Mouse (Mus musculus) heart, embryonic 11.5 days (tissue): ENCODE results near the gene Phpt1. TPM values are rescaled to one million over a fixed set of nuclear protein-coding genes. Genes with fewer than 3 reads are reported as not detected.
A peak's percentile ranks its signal among the peaks of the same experiment; 100 is the strongest.

Experiments used
- ATAC-seq: fragments of 200-750 bp; cut with Nextera tagmentation; replicated peaks from 2 replicates; pipeline ENCODE4 v1.8.0; 2017; ENCODE audit warnings: moderate library complexity; ENCODE audit not compliant: insufficient number of reproducible peaks, low FRiP score, low TSS enrichment
- H3K27ac ChIP-seq: fragments of 300-500 bp; sonication (generic); 2 replicates; pipeline ENCODE4 v1.5.1; 2014; ENCODE audit warnings: mild to moderate bottlenecking, low read depth, low read length
- H3K27me3 ChIP-seq: fragments of 300-500 bp; sonication (generic); 2 replicates; pipeline ENCODE4 v1.6.1; 2014; ENCODE audit warnings: mild to moderate bottlenecking, low read length, mixed read lengths; ENCODE audit not compliant: control insufficient read depth, insufficient read depth
- H3K36me3 ChIP-seq: fragments of 300-500 bp; sonication (generic); 2 replicates; pipeline ENCODE4 v1.6.1; 2014; ENCODE audit warnings: mild to moderate bottlenecking, low read length, moderate library complexity, mixed read lengths; ENCODE audit not compliant: control insufficient read depth, insufficient read depth
- H3K4me1 ChIP-seq: fragments of 300-500 bp; sonication (generic); 2 replicates; pipeline ENCODE4 v1.6.1; 2014; ENCODE audit warnings: low read length; ENCODE audit not compliant: control insufficient read depth, insufficient read depth
- H3K4me2 ChIP-seq: fragments of 300-500 bp; sonication (generic); 2 replicates; pipeline ENCODE4 v1.6.1; 2014; ENCODE audit warnings: mild to moderate bottlenecking, moderate library complexity
- H3K4me3 ChIP-seq: fragments of 300-500 bp; sonication (generic); 2 replicates; pipeline ENCODE4 v1.5.1; 2014; ENCODE audit warnings: low read depth, low read length
- H3K9ac ChIP-seq: fragments of 300-500 bp; sonication (generic); 2 replicates; pipeline ENCODE4 v1.6.1; 2014; ENCODE audit warnings: mild to moderate bottlenecking, low read depth, low read length, moderate library complexity
- H3K9me3 ChIP-seq: fragments of 300-500 bp; sonication (generic); replicated peaks from 2 replicates; pipeline ENCODE4 v1.6.1; 2016; ENCODE audit warnings: low read length; ENCODE audit not compliant: control insufficient read depth
- WGBS: fragments of 180-500 bp; shearing (Covaris S2); extraction: QIAGEN DNeasy Blood & Tissue Kit; methylation state at CpG from one replicate; pipeline ENCODE4 v1.1.7; 2014; ENCODE audit not compliant: insufficient replicate concordance; 5-methylcytosine and 5-hydroxymethylcytosine counted together
- polyA plus RNA-seq: library from polyadenylated mRNA; unstranded; fragments of >200 nt; fragmentation: Nextera tagmentation; extraction: Ambion mirVana; gene quantifications from 2 replicates; pipeline ENCODE4 v1.2.1, GENCODE M21; 2014

Gene Phpt1
- polyA plus RNA-seq = 167 and 172 TPM in 2 replicates

GRCm38 (mm10) chr2:25574579-25575431, at the start of gene Phpt1, which contains the start of gene Mamdc4:
TSS of gene Phpt1 (minus strand) at chr2:25575224.
TSS of gene Mamdc4 (minus strand) at chr2:25574845.
- H3K9me3 ChIP-seq = no peaks in the 10 kb centered on the region
- peak within 1 kb of the TSS; percentile 74 for H3K9ac ChIP-seq
- peak within 1 kb of the TSS; percentile 60 for H3K4me3 ChIP-seq
- peak within 1 kb of the TSS; percentile 82 for H3K27ac ChIP-seq
- WGBS = under 1% methylated on average over 41 of the region's 45 CpGs
- peaks cover 41% of the 10 kb centered on the region for H3K27me3 ChIP-seq
- ATAC-seq = peak; percentile 93
- peaks cover 45% of the 10 kb centered on the region for H3K4me1 ChIP-seq
- H3K4me2 ChIP-seq = peak within 1 kb of the TSS; percentile 83
- 0 out of 2 replicates have a peak, but pooled peaks cover under 1% of the 10 kb centered on the region for H3K36me3 ChIP-seq

GRCm38 (mm10) chr2:25621229-25622200, 46.5 kb upstream of the Phpt1 start, which contains the start of gene Tmem141:
TSS of gene Tmem141 (minus strand) at chr2:25622005.
- Histone ChIP-seq H3K4me2 (peak within 1 kb of the TSS; percentile 88), H3K36me3 (no peaks in the 10 kb centered on the region), H3K27me3 (peaks cover 28% of the 10 kb centered on the region), H3K9ac (peak within 1 kb of the TSS; percentile 76), H3K4me3 (peak within 1 kb of the TSS; percentile 50), H3K9me3 (no peaks in the 10 kb centered on the region), H3K4me1 (peaks cover 3% of the 10 kb centered on the region), H3K27ac (no peak within 1 kb of the TSS)
- 7% methylated on average over 34 of the region's 34 CpGs for WGBS
- ATAC-seq = peak; percentile 84

GRCm38 (mm10) chr2:25620852-25621228, 45.8 kb upstream of the Phpt1 start:
- no peaks in the 10 kb centered on the region for H3K9me3 ChIP-seq
- H3K27ac ChIP-seq = no peak overlapping the region
- no peak overlapping the region for H3K4me2 ChIP-seq
- H3K27me3 ChIP-seq = peaks cover 34% of the 10 kb centered on the region
- no peak overlapping the region for H3K4me3 ChIP-seq
- no peak for ATAC-seq
- H3K9ac ChIP-seq = no peak overlapping the region
- H3K4me1 ChIP-seq = peaks cover 7% of the 10 kb centered on the region
- WGBS = 86% methylated on average over 4 of the region's 4 CpGs
- no peaks in the 10 kb centered on the region for H3K36me3 ChIP-seq

GRCm38 (mm10) chr2:25620386-25620785, 45.4 kb upstream of the Phpt1 start:
- no peak overlapping the region for H3K4me3 ChIP-seq
- peaks cover 7% of the 10 kb centered on the region for H3K4me1 ChIP-seq
- no peaks in the 10 kb centered on the region for H3K9me3 ChIP-seq
- H3K36me3 ChIP-seq = no peaks in the 10 kb centered on the region
- ATAC-seq = no peak
- H3K4me2 ChIP-seq = no peak overlapping the region
- peaks cover 39% of the 10 kb centered on the region for H3K27me3 ChIP-seq
- WGBS = 81% methylated on average over 6 of the region's 6 CpGs
- no peak overlapping the region for H3K27ac ChIP-seq
- no peak overlapping the region for H3K9ac ChIP-seq

- no peak for ATAC-seq
- Histone ChIP-seq H3K9me3 (no peaks in the 10 kb centered on the region), H3K36me3 (no peaks in the 10 kb centered on the region), H3K4me2 (peak within 1 kb of the TSS; percentile 6; the same call in 1 of the 2 replicates), H3K27me3 (peaks cover 63% of the 10 kb centered on the region), H3K4me1 (peaks cover 7% of the 10 kb centered on the region), H3K27ac (no peak within 1 kb of the TSS), H3K9ac (no peak within 1 kb of the TSS), H3K4me3 (0 out of 2 replicates have a peak within 1 kb of the TSS, but pooled peaks have one; percentile 17)
- WGBS = 67% methylated on average over 3 of the region's 3 CpGs
Observed at GRCm38 (mm10) chr2:25617578-25617977, 42.6 kb upstream of the Phpt1 start, which contains the start of gene Ccdc183. TSS of gene Ccdc183 (minus strand) at chr2:25617678.

GRCm38 (mm10) chr2:25616398-25616797, 41.4 kb upstream of the Phpt1 start:
- Histone ChIP-seq H3K4me2 (peak overlapping the region; percentile 6; the same call in 1 of the 2 replicates), H3K27me3 (peaks cover 66% of the 10 kb centered on the region)

GRCm38 (mm10) chr2:25608671-25609070, 33.6 kb upstream of the Phpt1 start:
- Histone ChIP-seq H3K27ac (no peak overlapping the region), H3K27me3 (peaks cover 19% of the 10 kb centered on the region), H3K36me3 (no peaks in the 10 kb centered on the region), H3K9me3 (no peaks in the 10 kb centered on the region), H3K4me1 (peaks cover 10% of the 10 kb centered on the region; the same call in 1 of the 2 replicates), H3K4me3 (peak overlapping the region; percentile 99), H3K4me2 (peak overlapping the region; percentile 73), H3K9ac (peak overlapping the region; percentile 98)
- no peak for ATAC-seq
- 70% methylated on average over 10 of the region's 10 CpGs for WGBS

More at GRCm38 (mm10) chr2:25616398-25616797, 41.4 kb upstream of the Phpt1 start:
- WGBS = 15% methylated on average over 22 of the region's 22 CpGs
- H3K36me3 ChIP-seq = no peaks in the 10 kb centered on the region
- ATAC-seq = no peak
- peaks cover 6% of the 10 kb centered on the region for H3K4me1 ChIP-seq
- H3K4me3 ChIP-seq = 0 out of 2 replicates have a peak overlapping the region, but pooled peaks have one; percentile 17
- H3K9me3 ChIP-seq = no peaks in the 10 kb centered on the region
- no peak overlapping the region for H3K27ac ChIP-seq
- H3K9ac ChIP-seq = no peak overlapping the region
